In genomic region chr9:49923981-49924501, GRCm38 (mm10) we compare ENCODE assay signal across 8 mouse cellular contexts.
DNase-seq lines count a peak whose midpoint lies in the region; ATAC-seq and TF ChIP-seq lines count a peak whose summit lies in the region.

No protein-coding gene starts in this region.

- H3K36me3 ChIP-seq in lung, embryonic 14.5 days (ENCODE audit: insufficient read depth), result no peaks in the 10 kb centered on the region
- H3K36me3 ChIP-seq in kidney, adult 2 months (ENCODE audit: control insufficient read depth, insufficient read depth, low read length), result no peaks in the 10 kb centered on the region

- peak; percentile 84 for ATAC-seq in lung, embryonic 14.5 days (ENCODE audit: insufficient read depth)

- peak overlapping the region; percentile 30; the same call in 1 of the 2 replicates for H3K27ac ChIP-seq in lung, embryonic 14.5 days (ENCODE audit: low read depth)
- peak overlapping the region; percentile 19; the same call in 1 of the 2 replicates for H3K27ac ChIP-seq in kidney, adult 2 months (ENCODE audit: insufficient read depth, low read depth, low read length)

- H3K4me2 ChIP-seq in lung, embryonic 14.5 days, result no peak overlapping the region

- TF ChIP-seq POLR2A in lung, adult 2 months (IDR thresholded peaks at IDR 0.05; ENCODE audit: borderline replicate concordance, extremely low read depth, low read depth, low read length), result no peak
- TF ChIP-seq POLR2A in kidney, adult 2 months (IDR thresholded peaks at IDR 0.05; ENCODE audit: low read depth, low read length), result no peak

- peak; percentile 12 to 27 for DNase-seq in adrenal gland, adult (ENCODE audit: inconsistent age in 2 of 2, low spot score in 1 of 2)
- DNase-seq in adrenal gland, adult 18-20 months (ENCODE audit: low spot score in 2 of 2), result no peak
- DNase-seq in lung, embryonic 14.5 days, result peak; percentile 73
- no peak for DNase-seq in lung, adult 2 months
- DNase-seq in kidney, adult 2 months, result peak; percentile 80
- peak; percentile 66 for DNase-seq in retina, embryonic 14.5 days (ENCODE audit: low spot score)
- DNase-seq in layer of hippocampus, adult 9-11 months, result no peak
- no peak for DNase-seq in thymus, postnatal 36 days

- no peak overlapping the region for H3K9ac ChIP-seq in lung, embryonic 14.5 days

- no peaks in the 10 kb centered on the region for H3K9me3 ChIP-seq in lung, embryonic 14.5 days (ENCODE audit: low read depth, low read length)

- WGBS in lung, embryonic 14.5 days, result 24% methylated on average over 4 of the region's 4 CpGs
- WGBS in lung, adult 2 months, result 27% methylated on average over 4 of the region's 4 CpGs
- WGBS in kidney, adult 2 months, result 13% methylated on average over 4 of the region's 4 CpGs

- peaks cover 13% of the 10 kb centered on the region; the same call in 1 of the 2 replicates for H3K4me1 ChIP-seq in lung, embryonic 14.5 days (ENCODE audit: insufficient read depth)
- H3K4me1 ChIP-seq in lung, adult 2 months (ENCODE audit: control insufficient read depth, insufficient read depth, low read length), result no peaks in the 10 kb centered on the region
- H3K4me1 ChIP-seq in kidney, adult 2 months (ENCODE audit: control insufficient read depth, insufficient read depth, low read length), result peaks cover 22% of the 10 kb centered on the region

- TF ChIP-seq CTCF in lung, embryonic 14.5 days (IDR thresholded peaks at IDR 0.05; ENCODE audit: low read depth), result no peak
- no peak for TF ChIP-seq CTCF in lung, adult 2 months (IDR thresholded peaks at IDR 0.05; ENCODE audit: insufficient read depth, low read length)
- TF ChIP-seq CTCF in kidney, adult 2 months (conservative IDR thresholded peaks at IDR 0.05; ENCODE audit: insufficient read depth, insufficient read length, low read depth, low read length), result no peak

- H3K4me3 ChIP-seq in lung, embryonic 14.5 days (ENCODE audit: low read depth, low read length), result no peak overlapping the region
- no peak overlapping the region for H3K4me3 ChIP-seq in lung, adult 2 months (replicated peaks; ENCODE audit: extremely low read depth, low read depth, low read length)
- no peak overlapping the region for H3K4me3 ChIP-seq in kidney, adult 2 months (ENCODE audit: insufficient read depth, low read depth, low read length)

- H3K27me3 ChIP-seq in lung, embryonic 14.5 days (ENCODE audit: insufficient read depth, low read length), result no peaks in the 10 kb centered on the region
- H3K27me3 ChIP-seq in kidney, adult 2 months (replicated peaks; ENCODE audit: control insufficient read depth, insufficient read depth, low read length), result no peaks in the 10 kb centered on the region

Comparison
In these comparisons a context has a peak if more than half of its experiments do, and no peak if none do; other contexts are left out.
1. DNase-seq: peak in adrenal gland, adult (2 of 2), lung, embryonic 14.5 days (single experiment), kidney, adult 2 months (single experiment) and retina, embryonic 14.5 days (single experiment); none in adrenal gland, adult 18-20 months (0 of 2), lung, adult 2 months (single experiment), layer of hippocampus, adult 9-11 months (single experiment) and thymus, postnatal 36 days (0 of 2).